ENCODE assay signal across 25 mouse cellular contexts in the genomic region with DNA sequence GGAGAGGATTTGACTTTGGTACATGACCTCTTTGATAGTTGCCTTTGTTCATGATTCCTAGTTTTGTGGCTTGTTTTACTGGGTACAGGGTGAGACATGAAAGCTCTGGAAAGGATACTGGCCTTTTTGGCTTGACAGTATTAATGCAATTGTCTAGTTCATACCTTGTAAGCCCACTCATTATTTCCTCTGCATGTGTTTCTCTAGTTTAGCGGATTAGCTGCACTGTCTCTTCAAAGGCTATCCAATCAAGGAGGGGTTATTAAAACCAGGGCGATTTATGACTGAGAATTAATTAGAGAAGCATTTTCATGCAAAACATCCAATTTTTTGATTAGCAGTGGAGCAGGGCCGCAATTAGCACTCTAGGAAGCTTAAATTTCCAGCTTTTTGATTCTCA.
DNase-seq lines count a peak whose midpoint lies in the region; ATAC-seq lines count a peak whose summit lies in the region.
"Had no signal": no experiment of that assay in that cellular context is flagged by ENCODE, and none has a peak within 500 bp of the region (broad histone marks: within the 10 kb centered on the region; RNA-seq: fewer than 3 reads in every experiment).

No protein-coding gene starts in this region.

- intact Hi-C loops in heart, postnatal 14 days (cut with DNase I), result no loop called here

- 77% methylated on average over 3 of the region's 3 CpGs for WGBS in hindbrain, embryonic 12.5 days
- WGBS in hindbrain, embryonic 16.5 days, result 49% methylated on average over 3 of the region's 3 CpGs
- WGBS in liver, embryonic 15.5 days (ENCODE audit: insufficient replicate concordance), result 70% methylated on average over 3 of the region's 3 CpGs
- 18% methylated on average over 3 of the region's 3 CpGs for WGBS in forebrain, embryonic 13.5 days
- WGBS in midbrain, embryonic 14.5 days, result 30% methylated on average over 3 of the region's 3 CpGs

- no peak overlapping the region for H3K4me2 ChIP-seq in hindbrain, embryonic 12.5 days (replicated peaks)
- H3K4me2 ChIP-seq in hindbrain, embryonic 16.5 days (ENCODE audit: low read length), result no peak overlapping the region
- no peak overlapping the region for H3K4me2 ChIP-seq in liver, embryonic 15.5 days
- no peak overlapping the region for H3K4me2 ChIP-seq in forebrain, embryonic 13.5 days
- H3K4me2 ChIP-seq in midbrain, embryonic 14.5 days (ENCODE audit: low read length), result no peak overlapping the region
- H3K4me2 ChIP-seq: heart, embryonic 12.5 days; kidney, embryonic 15.5 days; limb, embryonic 13.5 days; neural tube, embryonic 12.5 days had no signal

- H3K27me3 ChIP-seq in hindbrain, embryonic 12.5 days, result no peaks in the 10 kb centered on the region
- H3K27me3 ChIP-seq in hindbrain, embryonic 16.5 days (replicated peaks; ENCODE audit: control insufficient read depth, insufficient read depth, low read length), result no peaks in the 10 kb centered on the region
- H3K27me3 ChIP-seq in liver, embryonic 15.5 days, result no peaks in the 10 kb centered on the region
- H3K27me3 ChIP-seq in forebrain, embryonic 13.5 days, result no peaks in the 10 kb centered on the region
- no peaks in the 10 kb centered on the region for H3K27me3 ChIP-seq in midbrain, embryonic 14.5 days (ENCODE audit: control insufficient read depth, insufficient read depth, low read length)
- H3K27me3 ChIP-seq: heart, embryonic 12.5 days; kidney, embryonic 15.5 days; limb, embryonic 13.5 days; neural tube, embryonic 12.5 days had no signal

- no peaks in the 10 kb centered on the region for H3K4me1 ChIP-seq in hindbrain, embryonic 12.5 days
- H3K4me1 ChIP-seq in hindbrain, embryonic 16.5 days (ENCODE audit: control insufficient read depth, insufficient read depth, low read depth, low read length), result no peaks in the 10 kb centered on the region
- peaks cover 21% of the 10 kb centered on the region for H3K4me1 ChIP-seq in liver, embryonic 15.5 days (replicated peaks)
- H3K4me1 ChIP-seq in forebrain, embryonic 13.5 days, result peaks cover 18% of the 10 kb centered on the region
- peaks cover 10% of the 10 kb centered on the region; the same call in 1 of the 2 replicates for H3K4me1 ChIP-seq in midbrain, embryonic 14.5 days (ENCODE audit: control insufficient read depth, insufficient read depth, low read length)
- H3K4me1 ChIP-seq: kidney, embryonic 15.5 days; limb, embryonic 13.5 days; neural tube, embryonic 12.5 days had no signal

- H3K4me3 ChIP-seq in hindbrain, embryonic 12.5 days, result no peak overlapping the region
- no peak overlapping the region for H3K4me3 ChIP-seq in hindbrain, embryonic 16.5 days (ENCODE audit: low read length)
- no peak overlapping the region for H3K4me3 ChIP-seq in liver, embryonic 15.5 days (replicated peaks)
- no peak overlapping the region for H3K4me3 ChIP-seq in forebrain, embryonic 13.5 days
- no peak overlapping the region for H3K4me3 ChIP-seq in midbrain, embryonic 14.5 days (replicated peaks; ENCODE audit: low read depth, low read length)
- H3K4me3 ChIP-seq: heart, embryonic 12.5 days; kidney, embryonic 15.5 days; limb, embryonic 13.5 days; neural tube, embryonic 12.5 days had no signal

- H3K9ac ChIP-seq in hindbrain, embryonic 12.5 days, result no peak overlapping the region
- H3K9ac ChIP-seq in hindbrain, embryonic 16.5 days (ENCODE audit: low read depth, low read length), result no peak overlapping the region
- no peak overlapping the region for H3K9ac ChIP-seq in liver, embryonic 15.5 days
- no peak overlapping the region for H3K9ac ChIP-seq in forebrain, embryonic 13.5 days
- no peak overlapping the region for H3K9ac ChIP-seq in midbrain, embryonic 14.5 days (replicated peaks; ENCODE audit: low read length)
- H3K9ac ChIP-seq: heart, embryonic 12.5 days; kidney, embryonic 15.5 days; limb, embryonic 13.5 days; neural tube, embryonic 12.5 days had no signal

- H3K27ac ChIP-seq in hindbrain, embryonic 12.5 days, result peak overlapping the region; percentile 3
- H3K27ac ChIP-seq in hindbrain, embryonic 16.5 days (ENCODE audit: low read depth, low read length), result no peak overlapping the region
- H3K27ac ChIP-seq in liver, embryonic 15.5 days (replicated peaks), result peak overlapping the region; percentile 33; the same call in 1 of the 2 replicates
- peak overlapping the region; percentile 66 for H3K27ac ChIP-seq in forebrain, embryonic 13.5 days
- H3K27ac ChIP-seq in midbrain, embryonic 14.5 days (replicated peaks; ENCODE audit: low read depth, low read length), result peak overlapping the region; percentile 77
- H3K27ac ChIP-seq: kidney, embryonic 15.5 days; limb, embryonic 13.5 days; neural tube, embryonic 12.5 days; stomach, postnatal 0 days had no signal

- no peak for DNase-seq in liver
- peak; percentile 49 for DNase-seq in midbrain, embryonic 14.5 days
- DNase-seq in spleen, postnatal 36 days (ENCODE audit: low spot score in 2 of 2), result no peak
- no peak for DNase-seq in heart, postnatal 14 days
- DNase-seq: adrenal gland, postnatal 14 days; cerebellum, adult 8-10 months; cerebellum, postnatal 36 days; gastrocnemius, postnatal 25 days; heart, adult 18-20 months; heart, postnatal 10 days; kidney, adult 11 months; kidney, postnatal 36 days; lung, adult 18-20 months; thymus, adult 2 months; thymus, postnatal 4 days had no signal

- ATAC-seq in hindbrain, embryonic 12.5 days (ENCODE audit: low FRiP score), result no peak
- no peak for ATAC-seq in hindbrain, embryonic 16.5 days
- no peak for ATAC-seq in liver, embryonic 15.5 days (ENCODE audit: insufficient read depth)
- peak; percentile 78; the same call in 1 of the 2 replicates for ATAC-seq in forebrain, embryonic 13.5 days
- ATAC-seq in midbrain, embryonic 14.5 days (ENCODE audit: low FRiP score, low TSS enrichment), result peak; percentile 40; the same call in 1 of the 2 replicates
- ATAC-seq: CD4-positive, CD25-positive, alpha-beta regulatory T cell, adult 4 months had no signal

- H3K36me3 ChIP-seq in hindbrain, embryonic 12.5 days, result no peaks in the 10 kb centered on the region
- H3K36me3 ChIP-seq in hindbrain, embryonic 16.5 days (ENCODE audit: control insufficient read depth, insufficient read depth, low read length), result no peaks in the 10 kb centered on the region
- H3K36me3 ChIP-seq in liver, embryonic 15.5 days (replicated peaks), result no peaks in the 10 kb centered on the region
- no peaks in the 10 kb centered on the region for H3K36me3 ChIP-seq in forebrain, embryonic 13.5 days (ENCODE audit: poor library complexity, severe bottlenecking)
- no peaks in the 10 kb centered on the region for H3K36me3 ChIP-seq in midbrain, embryonic 14.5 days (ENCODE audit: control insufficient read depth, insufficient read depth, low read length)
- H3K36me3 ChIP-seq: heart, embryonic 12.5 days; kidney, embryonic 15.5 days; limb, embryonic 13.5 days; neural tube, embryonic 12.5 days had no signal

- H3K9me3 ChIP-seq in hindbrain, embryonic 12.5 days (replicated peaks), result no peaks in the 10 kb centered on the region
- H3K9me3 ChIP-seq in hindbrain, embryonic 16.5 days (ENCODE audit: control insufficient read depth, low read length), result no peaks in the 10 kb centered on the region
- H3K9me3 ChIP-seq in liver, embryonic 15.5 days (replicated peaks), result no peaks in the 10 kb centered on the region
- no peaks in the 10 kb centered on the region for H3K9me3 ChIP-seq in forebrain, embryonic 13.5 days (replicated peaks)
- H3K9me3 ChIP-seq in midbrain, embryonic 14.5 days (ENCODE audit: control insufficient read depth, low read length), result no peaks in the 10 kb centered on the region
- H3K9me3 ChIP-seq: heart, embryonic 12.5 days; kidney, embryonic 15.5 days; limb, embryonic 13.5 days; neural tube, embryonic 12.5 days had no signal

Comparison
In these comparisons a context has a peak if more than half of its experiments do, and no peak if none do; other contexts are left out.
1. ATAC-seq: peak in forebrain, embryonic 13.5 days (single experiment) and midbrain, embryonic 14.5 days (single experiment); none in hindbrain, embryonic 12.5 days (single experiment), hindbrain, embryonic 16.5 days (single experiment) and liver, embryonic 15.5 days (single experiment).